Mouse (Mus musculus): ENCODE data around the gene C530008M17Rik.

DNA sequence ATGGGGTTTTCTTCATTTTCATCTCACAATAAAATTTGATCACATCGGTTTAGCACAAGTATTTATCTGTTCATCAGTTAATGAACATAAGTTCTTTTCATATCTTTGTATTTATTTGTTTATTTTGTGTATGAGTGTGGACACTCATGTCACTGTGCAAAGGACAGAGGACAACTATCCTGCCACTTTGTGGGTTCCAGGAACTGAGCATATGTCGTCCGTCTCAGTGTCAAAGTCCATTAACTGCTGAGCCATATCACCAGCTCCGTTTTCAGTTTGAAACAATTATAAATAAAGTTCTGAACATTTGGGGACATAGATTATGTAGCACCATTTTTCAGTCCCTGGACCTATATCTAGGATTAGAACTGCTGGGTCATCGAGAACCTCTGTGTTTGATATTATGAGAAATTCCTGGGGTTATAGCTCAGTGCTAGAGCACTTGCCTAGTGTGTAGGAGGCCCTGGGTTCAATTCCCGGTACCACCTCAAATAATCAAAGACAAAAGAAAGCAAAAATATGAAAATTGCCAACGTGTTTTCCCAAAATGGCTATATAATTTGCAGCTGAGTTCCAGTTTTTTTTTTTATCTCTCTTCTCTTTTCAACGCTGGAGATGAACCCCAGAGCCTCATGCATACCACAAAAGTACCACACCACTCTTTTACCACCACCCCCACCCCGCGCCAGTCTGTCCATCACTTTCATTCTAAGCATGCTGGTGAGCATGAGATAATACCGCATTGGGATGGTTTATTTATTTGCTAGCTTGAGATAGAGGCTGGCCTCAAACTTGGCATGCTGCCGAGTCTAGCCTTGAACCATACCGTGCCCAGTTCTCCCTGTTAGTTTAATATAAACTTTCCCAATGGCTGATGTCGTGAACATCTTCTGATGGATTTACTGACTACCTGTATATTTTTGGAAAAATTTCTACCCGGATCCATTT lies 28.6 kb downstream of the C530008M17Rik start:
- TF ChIP-seq POLR2A (IDR thresholded peaks at IDR 0.05; ENCODE audit: insufficient read depth, low read depth, low read length) (no peak), CTCF (IDR thresholded peaks at IDR 0.05; ENCODE audit: insufficient read depth, low read depth, low read length) (no peak)

All from olfactory bulb, adult 2 months (tissue).